Mouse (Mus musculus) erythroblast, embryonic 14.5 days (primary cell): Measurements from ENCODE around the gene Grtp1.

Source experiments
- GATA1 ChIP-seq: IDR thresholded peaks from 2 replicates; pipeline ENCODE4 v1.6.1; 2012; ENCODE audit warnings: low read length, inconsistent platforms, mixed read lengths
- TAL1 ChIP-seq: IDR thresholded peaks from 3 replicates; pipeline ENCODE4 v1.6.1; 2012; ENCODE audit warnings: low read length, inconsistent platforms, mixed read lengths

- no peak for TF ChIP-seq GATA1
- TF ChIP-seq TAL1: no peak
These were observed 554 bp upstream of the Grtp1 start for GRCm38 (mm10) chr8:13201013-13201334.
